Mouse (Mus musculus) ES-E14 (cell line): ENCODE data around the gene Olfr1410. TPM values are rescaled to one million over a fixed set of nuclear protein-coding genes. Genes with fewer than 3 reads are reported as not detected.
A peak's percentile ranks its signal among the peaks of the same experiment; 100 is the strongest.

ENCODE experiments used
- DNase-seq: peaks from one replicate; pipeline ENCODE4 v3.0.0-alpha.2; 2013; ENCODE audit warnings: low read depth, low spot score
- H3K27ac ChIP-seq: 2 replicates; pipeline ENCODE4 v1.5.1; 2012; ENCODE audit warnings: low read depth, mild to moderate bottlenecking, low read length, moderate library complexity, mixed read lengths; ENCODE audit not compliant: poor library complexity, insufficient read depth, severe bottlenecking
- H3K36me3 ChIP-seq: 2 replicates; pipeline ENCODE4 v1.6.1; 2012; ENCODE audit warnings: mild to moderate bottlenecking, low read length, moderate library complexity, mixed read lengths; ENCODE audit not compliant: control insufficient read depth, poor library complexity, insufficient read depth, severe bottlenecking
- H3K4me1 ChIP-seq, 2 experiments: fragments of 150-350 bp in 1 of 2; sonication (generic) in 1 of 2; 2 replicates each; pipeline ENCODE4 v1.6.1; 2012; ENCODE audit warnings: low read length in 2 of 2, mild to moderate bottlenecking in 1 of 2, mixed read lengths in 1 of 2; ENCODE audit not compliant: control insufficient read depth in 2 of 2, insufficient read depth in 2 of 2, poor library complexity in 1 of 2
- H3K4me3 ChIP-seq, 2 experiments: fragments of 150-350 bp in 1 of 2; sonication (generic) in 1 of 2; 2 replicates each; pipeline ENCODE4 v1.5.1; 2012; ENCODE audit warnings: low read length in 2 of 2, low read depth in 1 of 2, mild to moderate bottlenecking in 1 of 2, mixed read lengths in 1 of 2; ENCODE audit not compliant: insufficient read depth in 1 of 2, poor library complexity in 1 of 2, severe bottlenecking in 1 of 2
- H3K9ac ChIP-seq: 2 replicates; pipeline ENCODE4 v1.6.1; 2012; ENCODE audit warnings: low read depth, mild to moderate bottlenecking, low read length, mixed read lengths; ENCODE audit not compliant: poor library complexity, insufficient read depth, severe bottlenecking
- H3K9me3 ChIP-seq: fragments of 150-350 bp; sonication (generic); 2 replicates; pipeline ENCODE4 v1.6.1; 2012; ENCODE audit warnings: low read depth, mild to moderate bottlenecking, low read length; ENCODE audit not compliant: control insufficient read depth, insufficient read depth
- CHD2 ChIP-seq: IDR thresholded peaks from 2 replicates; pipeline ENCODE4 v1.6.1; 2014; ENCODE audit warnings: mild to moderate bottlenecking, low read depth, low read length, inconsistent platforms
- HCFC1 ChIP-seq: IDR thresholded peaks from 2 replicates; pipeline ENCODE4 v1.6.1; 2012; ENCODE audit warnings: low read length, inconsistent platforms, borderline replicate concordance; ENCODE audit not compliant: insufficient read depth
- MAFK ChIP-seq: IDR thresholded peaks from 2 replicates; pipeline ENCODE4 v1.6.1; 2014; ENCODE audit warnings: mild to moderate bottlenecking, low read depth, low read length, inconsistent platforms; ENCODE audit not compliant: insufficient read depth
- ZC3H11A ChIP-seq: IDR thresholded peaks from 2 replicates; pipeline ENCODE4 v1.6.1; 2012; ENCODE audit warnings: low read depth, mild to moderate bottlenecking, inconsistent platforms, low read length, borderline replicate concordance
- ZNF384 ChIP-seq: IDR thresholded peaks from 2 replicates; pipeline ENCODE4 v1.6.1; 2012; ENCODE audit warnings: low read depth, low read length, inconsistent platforms
- in situ Hi-C, 2 experiments: fragments of 600-800 bp; cut with MboI; formaldehyde crosslinking; loops; one replicate each; pipeline ENCODE4 v1.15.1; 2025; ENCODE audit warnings: low sequenced_read_pairs in 2 of 2, inconsistent platforms in 1 of 2; ENCODE audit not compliant: unreplicated experiment in 2 of 2
- total RNA-seq: library from RNA; depleted of rRNA; stranded (reverse); fragments of 300-350 nt; gene quantifications from 2 replicates; pipeline ENCODE4 v1.2.3, GENCODE M21; 2012

Olfr1410 gene
- total RNA-seq, 1 experiment = 0.09 TPM

DNA sequence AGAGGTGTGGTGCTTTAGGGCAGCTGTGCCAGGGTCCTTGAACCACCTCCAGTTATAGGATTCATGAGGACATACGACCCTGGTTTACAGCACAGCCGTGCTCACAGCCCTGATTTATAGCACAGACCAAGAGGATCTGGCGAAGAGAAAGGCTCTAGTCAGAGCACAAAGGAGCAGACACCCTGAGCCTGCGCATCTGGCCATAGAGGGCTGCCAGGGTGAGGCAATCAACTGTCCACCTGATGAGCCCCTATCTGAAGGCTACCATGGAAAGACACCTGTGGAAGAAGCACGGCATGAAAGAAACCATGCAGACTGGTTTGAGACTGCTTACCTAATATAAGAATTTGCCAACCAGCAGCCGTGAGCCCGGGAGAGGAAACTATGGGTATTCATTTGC, 41.0 kb downstream of the Olfr1410 start:
- TF ChIP-seq ZNF384 (no peak), MAFK (no peak), ZC3H11A (no peak), CHD2 (no peak), HCFC1 (no peak)
- no peak for DNase-seq
- Histone ChIP-seq H3K9ac (no peak overlapping the region), H3K27ac (no peak overlapping the region), H3K36me3 (no peaks in the 10 kb centered on the region), H3K9me3 (no peaks in the 10 kb centered on the region), H3K4me1 (peaks cover 3 to 4% of the 10 kb centered on the region in 2 experiments; a peak in 1 of 4 replicates), H3K4me3 (no peak overlapping the region)
- in situ Hi-C loops = no loop called here

DNA sequence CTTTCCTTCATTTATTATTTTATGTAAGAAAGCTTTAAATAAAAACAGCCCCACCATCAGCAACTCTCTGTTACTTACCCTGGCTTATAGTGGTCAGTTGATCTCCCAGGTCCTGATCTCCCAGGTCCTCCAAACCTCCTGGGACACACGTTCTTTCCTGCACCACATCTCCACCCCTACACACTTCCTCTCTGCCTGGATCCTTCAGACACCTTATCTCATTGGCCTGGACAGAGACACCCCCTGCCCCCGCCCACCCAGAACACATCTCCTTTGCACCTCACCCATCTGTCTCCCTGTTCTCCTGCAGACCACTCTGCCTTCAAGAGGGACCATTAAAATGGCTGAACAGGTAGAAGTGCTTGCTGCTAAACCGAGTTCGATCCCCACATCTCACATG, 41.4 kb downstream of the Olfr1410 start:
- in situ Hi-C loops = no loop called here
- no peaks in the 10 kb centered on the region for H3K36me3 ChIP-seq
- no peak overlapping the region for H3K9ac ChIP-seq
- no peak overlapping the region for H3K4me3 ChIP-seq
- no peak for DNase-seq
- H3K4me1 ChIP-seq = peaks cover 3 to 4% of the 10 kb centered on the region in 2 experiments; a peak in 1 of 4 replicates
- no peak for TF ChIP-seq CHD2
- TF ChIP-seq ZNF384 = no peak
- no peak for TF ChIP-seq MAFK
- TF ChIP-seq HCFC1 = no peak
- no peak for TF ChIP-seq ZC3H11A
- H3K27ac ChIP-seq = no peak overlapping the region
- no peaks in the 10 kb centered on the region for H3K9me3 ChIP-seq

DNA sequence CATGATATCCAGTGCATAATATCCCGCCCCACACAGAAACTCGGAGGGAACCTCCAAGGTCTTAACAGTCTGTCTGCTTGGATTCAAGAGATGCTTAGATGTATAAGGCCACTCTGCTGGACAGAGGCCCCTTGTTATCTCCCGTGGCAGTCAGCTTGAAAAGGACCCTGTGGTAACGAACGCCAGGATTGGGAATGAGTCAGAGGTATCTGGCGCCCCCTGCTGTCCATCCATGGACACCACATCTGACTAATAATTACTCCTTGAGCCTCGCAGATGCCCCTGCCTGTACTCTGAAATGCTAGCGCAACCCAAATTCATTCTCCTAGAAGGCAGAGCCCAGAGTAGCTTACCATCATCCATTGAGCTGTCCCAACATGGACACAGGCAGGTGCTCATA, 42.2 kb downstream of the Olfr1410 start:
- in situ Hi-C loops = no loop called here
- Histone ChIP-seq H3K4me3 (no peak overlapping the region), H3K9ac (no peak overlapping the region), H3K9me3 (no peaks in the 10 kb centered on the region), H3K27ac (no peak overlapping the region), H3K36me3 (no peaks in the 10 kb centered on the region), H3K4me1 (peaks cover 0 to 4% of the 10 kb centered on the region in 2 experiments; a peak in 1 of 4 replicates)
- TF ChIP-seq ZNF384 (no peak), ZC3H11A (no peak; the same call in 1 of the 2 replicates), MAFK (no peak), CHD2 (no peak), HCFC1 (no peak)
- peak; percentile 61 for DNase-seq

GRCm38 (mm10) chr1:92648197-92648596, 42.6 kb downstream of the Olfr1410 start:
- no peak overlapping the region for H3K27ac ChIP-seq

DNA sequence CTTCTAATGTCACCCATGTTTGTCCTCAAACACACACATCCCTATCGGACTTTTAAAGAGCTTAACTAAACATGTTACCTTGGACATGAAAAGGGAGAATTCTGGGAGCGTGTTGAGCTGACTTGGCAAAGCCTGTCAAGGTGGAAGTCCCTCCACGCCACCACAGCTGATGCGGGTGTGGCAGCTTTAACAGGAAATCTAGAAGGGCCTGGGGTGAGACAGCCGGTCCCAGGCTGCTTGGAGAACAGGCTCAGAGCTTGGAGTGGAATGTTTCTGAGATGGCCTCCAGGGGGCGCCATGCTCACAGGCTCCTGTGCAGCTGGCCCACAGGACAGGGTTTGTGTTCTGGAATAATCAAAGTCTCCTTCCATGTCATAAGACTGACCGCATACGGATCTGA, 43.1 kb downstream of the Olfr1410 start, which contains the start of gene Otos:
Otos (minus strand) TSS at position 169 of the 400 bp plus-strand sequence.
- Histone ChIP-seq H3K4me1 (peaks cover 0 to 4% of the 10 kb centered on the region in 2 experiments; a peak in 1 of 4 replicates), H3K4me3 (no peak within 1 kb of the TSS), H3K9me3 (no peaks in the 10 kb centered on the region), H3K9ac (no peak within 1 kb of the TSS), H3K27ac (no peak within 1 kb of the TSS), H3K36me3 (no peaks in the 10 kb centered on the region)
- in situ Hi-C loops = no loop called here
- TF ChIP-seq HCFC1 = no peak
- TF ChIP-seq MAFK = no peak
- DNase-seq = peak; percentile 70

More at GRCm38 (mm10) chr1:92648197-92648596, 42.6 kb downstream of the Olfr1410 start:
- Histone ChIP-seq H3K9ac (no peak overlapping the region), H3K4me3 (no peak overlapping the region), H3K9me3 (no peaks in the 10 kb centered on the region), H3K36me3 (no peaks in the 10 kb centered on the region), H3K4me1 (peaks cover 0 to 4% of the 10 kb centered on the region in 2 experiments; a peak in 1 of 4 replicates)
- no peak for TF ChIP-seq ZC3H11A
- no peak for DNase-seq
- in situ Hi-C loops = no loop called here
